Mouse (Mus musculus) thymus, postnatal 4 days (tissue): Measurements from ENCODE around the gene Chic1.

Experiments used
- DNase-seq: peaks from one replicate; pipeline ENCODE4 v3.0.0; 2021

Chic1 gene

DNA sequence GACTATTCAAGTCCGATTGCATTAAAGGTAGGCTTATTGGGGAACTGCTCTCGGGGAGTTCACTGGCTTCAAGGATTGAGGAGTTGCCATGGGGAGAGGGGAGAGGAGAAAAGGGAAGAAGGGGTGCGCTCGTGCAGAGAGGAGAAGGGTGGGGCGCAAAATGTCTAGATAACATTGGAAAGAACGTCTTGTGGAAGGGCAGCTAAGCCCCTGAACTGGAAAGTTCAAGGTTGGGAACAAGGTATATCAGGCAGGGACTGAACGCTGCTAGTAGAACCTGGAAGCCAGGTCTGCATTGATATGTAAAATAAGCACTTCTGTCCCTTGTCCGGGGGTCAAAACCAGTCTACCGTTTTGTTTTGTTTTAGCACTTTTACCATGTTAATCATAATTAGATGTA, 81.7 kb downstream of the Chic1 start:
- DNase-seq, result no peak

DNA sequence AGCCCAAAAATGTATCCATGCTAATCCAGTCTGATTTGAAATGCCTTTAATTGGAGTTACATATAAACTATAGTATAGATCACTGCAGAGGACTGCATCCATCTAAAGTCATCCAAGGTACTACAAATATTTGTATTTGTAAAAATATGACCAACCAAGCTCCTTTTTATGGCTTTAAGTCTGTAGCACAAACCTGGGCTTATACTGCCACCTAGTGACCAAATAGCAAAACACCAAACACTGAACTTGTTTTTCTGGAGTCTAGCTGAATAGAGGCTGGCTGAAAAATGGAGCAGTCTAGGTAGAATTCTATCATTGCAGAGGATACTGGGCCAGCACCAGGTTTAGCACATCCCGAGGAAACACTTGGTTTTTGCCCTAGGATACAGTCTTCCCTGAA, 84.5 kb downstream of the Chic1 start:
- DNase-seq, result no peak

DNA sequence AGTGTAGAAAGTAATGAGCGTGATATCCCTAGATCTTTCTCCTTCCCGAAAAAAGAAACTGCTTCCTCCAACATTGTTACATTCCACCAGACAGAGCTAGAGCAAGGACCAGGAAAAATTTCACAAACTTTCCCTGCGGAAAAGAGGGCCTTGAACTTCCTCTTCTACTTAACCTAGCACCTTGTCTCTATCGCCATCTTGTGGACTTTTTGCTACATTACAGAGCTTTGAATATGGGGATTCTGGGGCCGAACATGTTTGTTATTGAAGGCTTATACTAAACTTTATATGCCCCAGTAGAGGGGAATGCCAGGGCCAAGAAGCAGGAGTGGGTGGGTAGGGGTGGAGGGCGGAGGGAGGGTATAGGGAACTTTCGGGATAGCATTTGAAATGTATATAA, 87.5 kb downstream of the Chic1 start:
- no peak for DNase-seq
